Mouse (Mus musculus): Measurements from ENCODE around the gene Nppc.

Nppc gene

GRCm38 (mm10) chr1:86670279-86671038 lies at the start of gene Nppc:
TSS of gene Nppc (minus strand) at chr1:86670571.
- DNase-seq (ENCODE audit: low spot score): peak; percentile 86

- peak; percentile 64 for DNase-seq (ENCODE audit: low spot score)
These were observed 49.0 kb upstream of the Nppc start for GRCm38 (mm10) chr1:86719391-86719790.

GRCm38 (mm10) chr1:86718190-86718589 lies 47.8 kb upstream of the Nppc start:
- no peak for DNase-seq (ENCODE audit: low spot score)

- no peak for DNase-seq (ENCODE audit: low spot score)
These were observed 42.7 kb upstream of the Nppc start for GRCm38 (mm10) chr1:86713054-86713453.

GRCm38 (mm10) chr1:86712045-86712444 lies 41.7 kb upstream of the Nppc start:
- no peak for DNase-seq (ENCODE audit: low spot score)

- DNase-seq (ENCODE audit: low spot score): no peak
These were observed 39.2 kb upstream of the Nppc start for GRCm38 (mm10) chr1:86709546-86709945.

- no peak for DNase-seq (ENCODE audit: low spot score)
These were observed 35.1 kb upstream of the Nppc start for GRCm38 (mm10) chr1:86705461-86705860.

- no peak for DNase-seq (ENCODE audit: low spot score)
These were observed 33.6 kb upstream of the Nppc start for GRCm38 (mm10) chr1:86703965-86704326.

- peak; percentile 89 for DNase-seq (ENCODE audit: low spot score)
These were observed 33.1 kb upstream of the Nppc start, which contains the start of gene Dis3l2 for GRCm38 (mm10) chr1:86703300-86703964. TSS of gene Dis3l2 (plus strand) at chr1:86703808.

GRCm38 (mm10) chr1:86700367-86700766 lies 30.0 kb upstream of the Nppc start:
- DNase-seq (ENCODE audit: low spot score): no peak

GRCm38 (mm10) chr1:86699346-86700136 lies 29.2 kb upstream of the Nppc start:
- DNase-seq (ENCODE audit: low spot score): no peak

- DNase-seq (ENCODE audit: low spot score): no peak
These were observed 28.4 kb upstream of the Nppc start for GRCm38 (mm10) chr1:86698721-86699120.

- DNase-seq (ENCODE audit: low spot score): no peak
These were observed 26.6 kb upstream of the Nppc start for GRCm38 (mm10) chr1:86696948-86697347.

- no peak for DNase-seq (ENCODE audit: low spot score)
These were observed 20.7 kb upstream of the Nppc start for GRCm38 (mm10) chr1:86691027-86691426.

- DNase-seq (ENCODE audit: low spot score): no peak
These were observed 16.9 kb upstream of the Nppc start for GRCm38 (mm10) chr1:86687236-86687635.

- DNase-seq (ENCODE audit: low spot score): no peak
These were observed 8.3 kb upstream of the Nppc start for GRCm38 (mm10) chr1:86678667-86679066.

- DNase-seq (ENCODE audit: low spot score): no peak
These were observed 7.3 kb upstream of the Nppc start for GRCm38 (mm10) chr1:86677624-86678023.

GRCm38 (mm10) chr1:86675126-86675525 lies 4.8 kb upstream of the Nppc start:
- no peak for DNase-seq (ENCODE audit: low spot score)

- DNase-seq (ENCODE audit: low spot score): no peak
These were observed 4.0 kb upstream of the Nppc start for GRCm38 (mm10) chr1:86674385-86674784.

- peak; percentile 77 for DNase-seq (ENCODE audit: low spot score)
These were observed 658 bp downstream of the Nppc start for GRCm38 (mm10) chr1:86669552-86670273.

- DNase-seq (ENCODE audit: low spot score): no peak
These were observed 5.3 kb downstream of the Nppc start for GRCm38 (mm10) chr1:86665091-86665490.

- no peak for DNase-seq (ENCODE audit: low spot score)
These were observed 13.3 kb downstream of the Nppc start for GRCm38 (mm10) chr1:86657071-86657470.
